1 mouse cellular context compared by ENCODE assay signal in the genomic region with DNA sequence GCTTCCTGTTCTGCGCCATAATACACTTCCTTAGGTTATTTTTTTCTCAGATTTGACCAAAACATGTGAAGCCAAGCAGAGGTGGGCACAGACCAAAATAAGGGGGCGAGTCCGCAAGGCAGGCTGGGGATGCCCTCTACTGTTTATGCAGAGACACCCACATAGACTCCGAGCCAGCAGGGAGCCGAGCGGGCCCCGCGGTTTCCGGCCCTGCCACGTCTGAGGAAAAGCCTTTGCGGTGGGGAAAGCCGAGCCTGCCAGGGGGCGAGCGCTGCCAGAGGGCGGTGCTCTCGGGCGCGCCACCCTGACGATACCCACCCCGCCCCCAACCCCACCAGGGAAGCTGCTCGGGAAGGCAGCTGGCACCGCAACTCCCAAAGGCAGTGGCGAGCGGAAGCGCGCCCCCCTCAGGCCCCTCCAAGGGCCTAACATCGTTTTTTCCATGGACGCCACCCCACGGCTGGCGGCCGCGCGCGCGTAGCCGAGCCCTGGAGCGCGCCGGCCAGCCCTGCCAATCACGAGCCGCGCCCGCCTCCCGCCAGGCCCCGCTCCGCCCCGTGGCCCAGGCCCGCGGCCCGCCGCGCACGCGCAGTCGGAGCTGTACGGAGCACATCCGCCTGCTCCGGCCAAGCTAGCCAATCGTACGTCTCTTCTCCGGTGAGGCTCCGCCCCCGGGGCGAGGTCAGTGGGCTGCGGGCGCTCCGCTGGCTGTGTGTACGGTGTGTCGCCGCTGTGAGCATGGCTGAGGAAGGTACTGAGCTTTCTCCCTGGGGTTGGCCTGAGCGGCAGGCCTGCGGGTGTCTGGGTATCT.
TF ChIP-seq lines count a peak whose summit lies in the region.

A gene (plus strand): TSS at position 612 of the 811 bp plus-strand sequence.

TF ChIP-seq in CH12.LX, 34 proteins besides CTCF, POLR2A, EP300 and RAD21 (continued from another document):
- TF ChIP-seq POLR2AphosphoS2 (IDR thresholded peaks at IDR 0.05; ENCODE audit: low read depth, low read length) (peak; percentile 85; the same call in 1 of the 2 replicates), MAZ (IDR thresholded peaks at IDR 0.05; ENCODE audit: low read depth, low read length) (peak; percentile 69; the same call in 1 of the 2 replicates), SIN3A (IDR thresholded peaks at IDR 0.05; ENCODE audit: low read length) (peak; percentile 80), TBP (conservative IDR thresholded peaks at IDR 0.05; ENCODE audit: low read depth, low read length) (peak; percentile 70), HCFC1 (IDR thresholded peaks at IDR 0.05; ENCODE audit: low read depth, low read length) (peak; percentile 62), RCOR1 (conservative IDR thresholded peaks at IDR 0.05; ENCODE audit: low read depth, low read length) (no peak; the same call in 1 of the 2 replicates), ELF1 (IDR thresholded peaks at IDR 0.05; ENCODE audit: low read depth, low read length) (peak; percentile 43), ETS1 (conservative IDR thresholded peaks at IDR 0.05; ENCODE audit: low read depth, low read length) (peak; percentile 85), SMC3 (IDR thresholded peaks at IDR 0.05; ENCODE audit: low read depth, low read length) (peak; percentile 27; the same call in 1 of the 2 replicates), ZNF384 (IDR thresholded peaks at IDR 0.05; ENCODE audit: low read depth, low read length) (peak; percentile 71), MYC (IDR thresholded peaks at IDR 0.05; ENCODE audit: low read depth, low read length) (peak; percentile 5; the same call in 1 of the 2 replicates), ZMIZ1 (IDR thresholded peaks at IDR 0.05; ENCODE audit: low read depth, low read length) (peak; percentile 84)
